Mouse (Mus musculus) embryonic facial prominence, embryonic 14.5 days (tissue): ENCODE measurements around the gene Spag17. TPM values are rescaled to one million over a fixed set of nuclear protein-coding genes. Genes with fewer than 3 reads are reported as not detected.

Experiments used
- ATAC-seq: fragments of 200-750 bp; cut with Nextera tagmentation; 2 replicates; pipeline ENCODE4 v1.8.0; 2017; ENCODE audit warnings: low read depth, moderate number of reproducible peaks, moderate TSS enrichment
- DNase-seq: peaks from one replicate; pipeline ENCODE4 v3.0.0-alpha.2; 2015; ENCODE audit warnings: low spot score
- H3K27ac ChIP-seq: fragments of 300-500 bp; sonication (generic); replicated peaks from 2 replicates; pipeline ENCODE4 v1.5.1; 2014; ENCODE audit warnings: low read depth, mild to moderate bottlenecking, low read length, moderate library complexity
- H3K27me3 ChIP-seq: fragments of 300-500 bp; sonication (generic); replicated peaks from 2 replicates; pipeline ENCODE4 v1.6.1; 2014; ENCODE audit warnings: low read length; ENCODE audit not compliant: control insufficient read depth, insufficient read depth
- H3K36me3 ChIP-seq: fragments of 300-500 bp; sonication (generic); 2 replicates; pipeline ENCODE4 v1.6.1; 2014; ENCODE audit warnings: low read length, mixed read lengths; ENCODE audit not compliant: control insufficient read depth, insufficient read depth
- H3K4me1 ChIP-seq: fragments of 300-500 bp; sonication (generic); 2 replicates; pipeline ENCODE4 v1.6.1; 2014; ENCODE audit warnings: antibody characterized with exemption, low read length; ENCODE audit not compliant: control insufficient read depth, insufficient read depth
- H3K4me2 ChIP-seq: fragments of 300-500 bp; sonication (generic); 2 replicates; pipeline ENCODE4 v1.6.1; 2014; ENCODE audit warnings: low read depth, mild to moderate bottlenecking, low read length, moderate library complexity, mixed read lengths
- H3K4me3 ChIP-seq: fragments of 300-500 bp; sonication (generic); 2 replicates; pipeline ENCODE4 v1.5.1; 2014; ENCODE audit warnings: low read depth, mild to moderate bottlenecking, low read length
- H3K9ac ChIP-seq: fragments of 300-500 bp; sonication (generic); 2 replicates; pipeline ENCODE4 v1.6.1; 2014; ENCODE audit warnings: low read depth, mild to moderate bottlenecking, low read length, moderate library complexity, mixed read lengths
- H3K9me3 ChIP-seq: fragments of 300-500 bp; sonication (generic); 2 replicates; pipeline ENCODE4 v1.6.1; 2016; ENCODE audit warnings: low read length; ENCODE audit not compliant: control insufficient read depth
- WGBS: fragments of 180-500 bp; shearing (Covaris S2); extraction: QIAGEN DNeasy Blood & Tissue Kit; methylation state at CpG from one replicate; pipeline ENCODE4 v1.1.7; 2014; 5-methylcytosine and 5-hydroxymethylcytosine counted together
- polyA plus RNA-seq: library from polyadenylated mRNA; unstranded; fragments of >200 nt; fragmentation: Nextera tagmentation; extraction: Ambion mirVana; gene quantifications from 2 replicates; pipeline ENCODE4 v1.2.1, GENCODE M21; 2014

Spag17 gene
- polyA plus RNA-seq, 1 experiment from 2014 or later: 1.7 TPM

- Histone ChIP-seq H3K27ac (no peak overlapping the region), H3K4me3 (no peak overlapping the region), H3K4me1 (peaks cover 6% of the 10 kb centered on the region; the same call in 1 of the 2 replicates), H3K9ac (no peak overlapping the region), H3K9me3 (no peaks in the 10 kb centered on the region), H3K27me3 (no peaks in the 10 kb centered on the region), H3K36me3 (no peaks in the 10 kb centered on the region), H3K4me2 (no peak overlapping the region)
- DNase-seq: peak; percentile 56
- no peak for ATAC-seq
- WGBS: 45% methylated on average over 2 of the region's 2 CpGs
Measured at GRCm38 (mm10) chr3:99945171-99945570, 60.0 kb downstream of the Spag17 start.

- Histone ChIP-seq H3K4me2 (no peak overlapping the region), H3K27me3 (no peaks in the 10 kb centered on the region), H3K36me3 (no peaks in the 10 kb centered on the region), H3K4me1 (peaks cover 14% of the 10 kb centered on the region; the same call in 1 of the 2 replicates), H3K9ac (no peak overlapping the region), H3K4me3 (no peak overlapping the region), H3K9me3 (no peaks in the 10 kb centered on the region), H3K27ac (peak overlapping the region; percentile 24)
- ATAC-seq (no peak), DNase-seq (no peak)
- WGBS: 61% methylated on average over 9 of the region's 9 CpGs
Measured at GRCm38 (mm10) chr3:99954039-99954602, 68.9 kb downstream of the Spag17 start.

GRCm38 (mm10) chr3:99956517-99956916 lies 71.3 kb downstream of the Spag17 start:
- Histone ChIP-seq H3K27me3 (no peaks in the 10 kb centered on the region), H3K4me3 (no peak overlapping the region), H3K4me2 (no peak overlapping the region), H3K4me1 (peaks cover 14% of the 10 kb centered on the region; the same call in 1 of the 2 replicates), H3K9ac (no peak overlapping the region), H3K36me3 (no peaks in the 10 kb centered on the region), H3K27ac (no peak overlapping the region), H3K9me3 (no peaks in the 10 kb centered on the region)
- ATAC-seq (no peak), DNase-seq (no peak)

GRCm38 (mm10) chr3:99959805-99960485 lies 74.7 kb downstream of the Spag17 start:
- ATAC-seq: peak; percentile 22; the same call in 1 of the 2 replicates
- Histone ChIP-seq H3K4me1 (peaks cover 3% of the 10 kb centered on the region; the same call in 1 of the 2 replicates), H3K4me3 (no peak overlapping the region), H3K27ac (no peak overlapping the region), H3K9ac (no peak overlapping the region), H3K9me3 (no peaks in the 10 kb centered on the region), H3K27me3 (no peaks in the 10 kb centered on the region), H3K4me2 (no peak overlapping the region), H3K36me3 (no peaks in the 10 kb centered on the region)
- 48% methylated on average over 7 of the region's 7 CpGs for WGBS
- peak; percentile 21 for DNase-seq

- WGBS: 85% methylated on average over 6 of the region's 6 CpGs
- H3K27me3 ChIP-seq: 0 out of 2 replicates have a peak, but pooled peaks cover 4% of the 10 kb centered on the region
- no peak overlapping the region for H3K4me3 ChIP-seq
Measured at GRCm38 (mm10) chr3:99964345-99964744, 79.1 kb downstream of the Spag17 start.

GRCm38 (mm10) chr3:99965863-99966262 lies 80.7 kb downstream of the Spag17 start:
- H3K4me2 ChIP-seq: no peak overlapping the region
- no peak overlapping the region for H3K9ac ChIP-seq
- H3K27ac ChIP-seq: no peak overlapping the region
- peaks cover 10% of the 10 kb centered on the region for H3K4me1 ChIP-seq
- H3K9me3 ChIP-seq: no peaks in the 10 kb centered on the region
- peak; percentile 48 for DNase-seq
- ATAC-seq: 0 out of 2 replicates have a peak, but pooled peaks have one; percentile 60
- H3K36me3 ChIP-seq: no peaks in the 10 kb centered on the region
- 0 out of 2 replicates have a peak, but pooled peaks cover 4% of the 10 kb centered on the region for H3K27me3 ChIP-seq
- 20% methylated on average over 4 of the region's 4 CpGs for WGBS
- H3K4me3 ChIP-seq: no peak overlapping the region

More at GRCm38 (mm10) chr3:99964345-99964744, 79.1 kb downstream of the Spag17 start:
- no peaks in the 10 kb centered on the region for H3K36me3 ChIP-seq
- DNase-seq: no peak
- peaks cover 10% of the 10 kb centered on the region for H3K4me1 ChIP-seq
- no peak for ATAC-seq
- no peak overlapping the region for H3K4me2 ChIP-seq
- no peaks in the 10 kb centered on the region for H3K9me3 ChIP-seq
- no peak overlapping the region for H3K27ac ChIP-seq
- no peak overlapping the region for H3K9ac ChIP-seq

- Histone ChIP-seq H3K4me3 (no peak overlapping the region), H3K4me2 (no peak overlapping the region), H3K36me3 (no peaks in the 10 kb centered on the region), H3K27me3 (0 out of 2 replicates have a peak, but pooled peaks cover 4% of the 10 kb centered on the region), H3K4me1 (peaks cover 10% of the 10 kb centered on the region), H3K27ac (no peak overlapping the region), H3K9me3 (no peaks in the 10 kb centered on the region), H3K9ac (no peak overlapping the region)
- DNase-seq (no peak), ATAC-seq (no peak)
- WGBS: 39% methylated on average over 2 of the region's 2 CpGs
Measured at GRCm38 (mm10) chr3:99966285-99966684, 81.1 kb downstream of the Spag17 start.

GRCm38 (mm10) chr3:99970766-99971165 lies 85.6 kb downstream of the Spag17 start:
- Histone ChIP-seq H3K9ac (no peak overlapping the region), H3K36me3 (no peaks in the 10 kb centered on the region), H3K4me2 (no peak overlapping the region), H3K9me3 (no peaks in the 10 kb centered on the region), H3K4me3 (no peak overlapping the region), H3K4me1 (peaks cover 7% of the 10 kb centered on the region), H3K27me3 (0 out of 2 replicates have a peak, but pooled peaks cover 4% of the 10 kb centered on the region), H3K27ac (no peak overlapping the region)
- DNase-seq (peak; percentile 84), ATAC-seq (no peak)
- 24% methylated on average over 5 of the region's 5 CpGs for WGBS
